Mouse (Mus musculus) liver (tissue): Measurements from ENCODE around the gene Klhl28.

Source experiments
- DNase-seq: peaks from one replicate; pipeline ENCODE4 v3.0.0-alpha.2; 2020; ENCODE audit warnings: mixed read lengths

The Klhl28 gene

DNA sequence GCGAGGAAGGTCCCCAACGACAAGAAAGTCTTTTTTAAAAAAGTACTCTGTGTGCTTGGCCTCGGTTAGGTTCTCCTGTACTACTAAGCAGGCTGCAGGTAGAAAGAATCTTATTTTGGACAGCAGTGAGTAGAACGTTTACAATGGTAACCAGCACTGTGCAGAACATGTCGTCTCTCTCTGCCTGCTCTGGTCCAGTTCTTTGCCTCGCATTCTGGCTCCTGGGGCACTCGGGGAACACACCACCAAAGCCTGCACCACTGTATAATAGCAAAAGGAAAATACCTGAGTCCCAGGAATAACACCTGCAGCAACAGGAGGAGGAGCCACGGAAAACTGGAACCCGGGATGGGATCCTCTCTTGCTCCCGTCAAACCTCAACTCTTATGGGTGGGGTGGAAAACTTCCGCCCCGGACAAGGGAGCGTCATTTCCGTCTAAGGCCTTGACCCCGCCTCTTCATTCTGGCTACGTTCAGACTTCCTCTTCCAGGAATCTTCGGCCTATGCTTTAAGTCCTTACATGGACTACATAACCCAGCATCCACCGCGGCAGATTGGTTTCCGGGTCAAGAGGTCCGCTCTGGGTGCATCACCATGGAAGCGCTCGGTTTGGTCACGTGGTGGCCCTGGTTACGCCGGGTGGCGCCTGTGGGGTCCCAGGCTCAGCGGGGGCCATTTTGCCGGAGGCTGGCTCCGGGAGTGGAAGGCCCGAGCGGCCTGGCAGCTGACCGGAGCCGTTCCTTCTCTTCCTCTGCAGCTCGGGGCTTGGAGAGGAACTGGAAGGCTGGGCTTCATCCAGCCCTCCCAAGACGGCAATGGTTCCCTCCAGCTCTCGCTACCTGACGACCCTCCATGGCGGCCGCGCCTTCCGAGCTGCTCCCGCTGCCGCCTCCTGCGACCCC is at the start of gene Klhl28, which contains the start of gene Togaram1:
Gene Klhl28 (minus strand): TSS at position 411 of the 903 bp plus-strand sequence.
Gene Togaram1 (plus strand): TSS at position 681 of the 903 bp plus-strand sequence.
- DNase-seq = peak; percentile 98

DNA sequence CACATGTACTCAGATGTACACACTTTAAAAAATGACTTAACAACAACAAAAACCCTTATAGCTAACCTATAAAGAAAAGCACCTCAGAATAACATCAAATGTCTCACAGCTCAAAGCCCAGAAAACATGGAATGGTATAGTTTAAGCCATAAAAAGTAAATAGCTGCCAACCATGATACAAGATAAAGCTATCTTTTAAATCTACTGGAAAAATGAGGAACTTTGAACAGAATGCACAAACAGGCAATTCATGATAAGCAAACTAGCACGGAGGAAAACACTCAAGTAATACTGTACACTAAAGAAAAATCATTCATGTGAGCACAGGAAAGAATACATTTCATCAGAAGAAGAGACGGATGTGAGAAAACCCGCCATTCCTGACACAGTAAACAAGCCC is 42.4 kb upstream of the Klhl28 start:
- no peak for DNase-seq

DNA sequence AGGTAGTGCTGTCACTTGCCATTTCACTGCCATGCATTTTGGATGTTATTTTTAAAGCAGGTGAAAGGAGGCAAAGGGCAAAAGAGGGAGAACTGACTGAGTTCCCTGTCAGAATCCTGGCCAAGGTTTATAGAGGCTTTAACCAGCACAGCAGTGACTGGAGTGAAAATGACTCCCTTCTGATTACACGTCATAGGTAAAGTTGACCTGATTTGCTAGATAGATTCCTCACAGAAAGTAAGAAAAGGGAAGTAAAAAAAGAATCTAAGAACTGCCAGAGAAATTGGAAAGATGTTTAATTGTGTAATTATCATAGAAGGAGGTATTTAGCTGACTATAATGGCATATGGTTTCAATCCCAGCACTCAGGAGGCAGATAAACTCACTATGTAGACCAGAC is 12.2 kb upstream of the Klhl28 start:
- DNase-seq = no peak

DNA sequence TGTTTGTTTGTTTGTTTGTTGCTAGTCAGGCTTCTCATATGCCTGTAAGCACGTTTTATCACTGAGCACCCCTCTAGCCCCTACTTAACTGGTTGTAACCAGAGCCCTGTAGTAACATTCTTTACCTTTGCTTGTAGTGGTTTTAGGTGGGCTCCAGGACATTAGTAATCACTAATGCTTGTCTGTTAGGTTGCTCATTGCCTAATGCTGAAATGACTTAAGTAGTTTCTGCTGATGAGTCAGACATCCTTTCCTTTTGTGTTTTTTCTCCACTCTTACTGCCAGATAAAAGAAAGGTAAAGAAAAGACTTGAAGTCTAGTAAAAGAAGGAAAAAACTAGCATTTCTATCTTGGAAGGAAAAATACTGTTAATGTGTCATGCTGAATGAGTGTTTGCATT is 10.9 kb upstream of the Klhl28 start:
- no peak for DNase-seq

DNA sequence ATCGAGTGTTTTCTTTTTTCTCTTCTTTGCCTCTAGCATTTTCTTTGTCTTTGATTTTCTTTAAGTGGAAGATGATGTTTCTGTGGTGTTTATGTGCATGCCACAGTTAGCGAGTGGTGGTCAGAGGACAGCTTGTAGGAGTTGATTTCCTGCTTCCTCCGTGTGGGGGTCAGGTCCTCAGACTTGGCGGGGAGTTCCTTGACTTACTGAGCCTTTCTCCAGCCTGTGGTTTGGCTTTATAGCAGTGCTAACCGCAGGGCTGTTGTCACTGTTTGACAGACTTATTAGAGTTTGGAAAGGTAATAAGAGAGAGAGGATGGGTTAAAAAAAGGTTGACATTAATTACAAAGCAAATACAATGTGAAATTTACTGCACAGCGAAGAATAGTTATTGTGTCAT is 10.2 kb upstream of the Klhl28 start:
- DNase-seq = peak; percentile 18

DNA sequence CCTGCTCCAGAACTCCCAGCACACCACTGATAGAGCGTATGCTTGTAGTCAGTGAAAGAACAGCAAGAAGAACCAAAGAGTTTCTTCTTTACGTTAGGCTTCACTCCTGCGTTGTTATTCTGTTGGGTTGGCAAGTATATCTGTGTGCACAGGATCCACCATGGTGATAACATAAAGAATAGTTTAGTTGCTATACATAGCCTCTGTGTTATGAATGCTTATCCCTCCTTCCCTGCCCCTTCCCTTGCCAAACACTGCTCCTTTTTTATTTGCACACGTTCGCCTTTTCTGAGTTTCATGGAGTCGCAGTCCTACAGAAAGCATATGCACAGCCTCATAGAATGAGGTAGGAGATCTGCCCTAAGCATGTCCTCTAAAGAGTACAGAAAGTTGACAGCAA is 6.7 kb upstream of the Klhl28 start:
- DNase-seq = no peak

DNA sequence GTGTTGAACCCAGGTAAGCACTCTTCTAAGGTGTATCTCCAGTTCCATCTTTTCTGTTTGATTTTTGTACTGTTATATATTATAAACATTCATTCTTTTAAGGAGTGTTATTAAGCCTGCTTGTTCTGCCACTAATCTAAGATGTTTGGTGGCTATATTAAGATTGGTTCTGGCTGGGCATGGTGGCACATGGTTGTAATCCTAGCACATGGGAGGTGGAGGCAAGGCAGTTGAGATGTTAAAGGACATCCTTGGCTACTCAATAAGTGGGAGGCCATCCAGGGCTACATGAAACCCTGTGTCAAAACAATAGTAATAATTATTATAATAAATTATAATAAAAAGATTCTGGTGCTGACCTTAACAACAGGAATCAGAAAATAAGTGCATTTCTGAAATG is 6.1 kb upstream of the Klhl28 start:
- no peak for DNase-seq

DNA sequence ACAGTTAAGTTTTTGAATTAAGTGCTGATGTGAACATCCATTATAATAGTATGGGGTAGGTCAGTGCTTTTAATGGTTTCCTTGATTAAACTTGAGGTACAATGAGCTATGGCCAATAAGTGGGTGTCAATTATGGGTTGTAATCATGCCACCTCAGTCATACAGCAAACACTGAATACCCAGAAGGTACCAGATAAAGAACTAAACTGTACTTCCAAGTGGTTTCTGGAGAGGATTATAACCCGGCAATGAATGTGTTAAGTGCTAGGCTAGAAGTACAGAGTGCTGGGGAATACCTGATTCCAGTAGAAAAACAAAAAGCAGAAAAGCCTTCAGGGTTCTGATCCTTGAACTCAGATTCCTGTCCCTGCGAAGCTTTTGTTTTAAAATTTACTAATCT is 2.7 kb upstream of the Klhl28 start:
- no peak for DNase-seq

DNA sequence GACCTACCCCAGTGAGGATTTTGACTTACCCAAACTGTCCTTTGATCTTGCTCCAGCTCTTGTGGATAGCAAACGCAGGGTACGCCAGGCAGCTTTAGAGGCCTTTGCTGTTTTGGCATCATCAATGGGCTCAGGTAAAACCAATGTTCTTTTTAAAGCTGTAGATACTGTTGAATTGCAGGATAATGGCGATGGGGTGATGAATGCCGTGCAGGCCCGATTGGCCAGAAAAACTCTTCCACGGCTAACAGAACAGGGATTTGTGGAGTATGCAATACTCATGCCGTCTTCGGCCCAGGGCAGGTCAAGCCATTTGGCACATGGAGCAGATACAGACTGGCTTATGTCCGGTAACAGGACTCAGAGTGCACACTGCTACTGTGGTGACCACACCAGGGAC is 2.1 kb upstream of the Klhl28 start:
- peak; percentile 21 for DNase-seq

DNA sequence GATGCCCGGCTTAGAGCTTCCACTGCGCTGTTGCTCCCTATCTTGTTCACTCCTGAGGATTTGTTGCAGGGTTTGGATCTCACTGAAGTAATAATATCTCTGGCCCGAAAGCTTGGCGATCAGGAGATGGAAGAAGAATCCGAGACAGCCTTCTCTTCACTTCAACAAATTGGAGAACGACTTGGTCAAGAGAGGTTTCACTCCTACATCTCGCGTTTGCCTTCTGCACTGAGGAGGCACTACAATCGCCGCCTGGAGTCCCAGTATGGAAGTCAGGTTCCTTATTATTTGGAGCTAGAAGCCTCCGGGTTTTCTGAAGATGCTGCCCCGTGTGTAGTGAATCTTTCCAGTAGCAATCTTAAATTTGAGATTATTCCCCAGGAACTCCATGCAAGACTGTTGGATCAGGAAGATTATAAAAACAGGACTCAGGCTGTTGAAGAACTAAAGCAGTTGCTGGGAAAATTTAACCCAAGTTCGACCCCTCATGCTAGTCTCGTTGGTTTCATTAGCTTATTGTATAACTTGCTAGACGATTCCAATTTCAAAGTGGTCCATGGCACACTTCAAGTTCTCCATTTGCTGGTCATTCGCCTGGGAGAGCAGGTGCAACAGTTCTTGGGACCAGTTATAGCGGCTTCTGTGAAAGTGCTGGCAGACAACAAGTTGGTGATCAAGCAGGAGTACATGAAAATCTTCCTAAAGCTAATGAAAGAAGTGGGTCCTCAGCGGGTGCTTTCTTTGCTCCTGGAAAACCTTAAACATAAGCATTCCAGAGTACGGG is 1.5 kb upstream of the Klhl28 start:
- peak; percentile 21 for DNase-seq

DNA sequence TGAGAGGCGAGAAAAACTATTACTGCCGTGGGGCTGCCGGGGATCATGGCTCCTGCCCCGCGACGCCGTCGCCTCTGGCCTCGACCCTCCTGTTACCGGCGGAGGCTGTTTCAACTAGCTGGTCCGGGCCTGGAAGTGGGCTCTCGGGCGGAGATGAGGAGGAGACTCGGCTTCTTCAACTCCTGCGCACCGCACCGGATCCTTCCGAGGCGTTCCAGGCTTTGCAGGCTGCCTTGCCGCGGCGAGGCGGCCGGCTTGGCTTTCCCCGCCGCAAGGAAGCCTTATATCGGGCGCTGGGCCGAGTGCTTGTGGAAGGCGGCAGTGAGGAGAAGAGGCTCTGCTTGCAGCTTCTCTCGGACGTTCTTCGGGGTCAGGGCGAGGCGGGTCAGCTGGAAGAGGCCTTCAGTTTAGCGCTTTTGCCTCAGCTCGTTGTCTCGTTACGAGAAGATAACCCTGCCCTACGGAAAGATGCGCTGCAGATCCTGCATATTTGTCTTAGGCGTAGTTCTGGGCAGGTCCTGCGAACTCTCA is 832 bp upstream of the Klhl28 start:
- DNase-seq = peak; percentile 51

DNA sequence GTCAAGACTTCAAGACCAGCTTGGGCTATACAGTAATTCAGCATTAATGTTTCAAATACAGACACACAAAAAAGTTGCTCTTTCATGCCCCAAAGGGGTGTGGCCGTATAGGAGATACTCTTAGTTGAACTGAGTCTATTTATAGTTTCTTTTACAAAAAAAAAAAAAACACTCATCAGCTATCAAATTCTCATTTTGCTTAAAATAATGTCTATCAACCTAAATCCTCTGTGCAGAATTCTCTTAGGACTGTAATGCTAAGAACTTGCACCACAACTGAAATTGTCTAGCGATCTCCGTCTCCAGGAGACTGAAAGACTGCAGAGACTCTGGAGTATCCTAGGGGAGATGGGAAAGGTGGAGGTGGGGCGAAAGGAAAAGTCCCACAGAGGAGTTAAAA is 774 bp downstream of the Klhl28 start:
- DNase-seq = no peak

DNA sequence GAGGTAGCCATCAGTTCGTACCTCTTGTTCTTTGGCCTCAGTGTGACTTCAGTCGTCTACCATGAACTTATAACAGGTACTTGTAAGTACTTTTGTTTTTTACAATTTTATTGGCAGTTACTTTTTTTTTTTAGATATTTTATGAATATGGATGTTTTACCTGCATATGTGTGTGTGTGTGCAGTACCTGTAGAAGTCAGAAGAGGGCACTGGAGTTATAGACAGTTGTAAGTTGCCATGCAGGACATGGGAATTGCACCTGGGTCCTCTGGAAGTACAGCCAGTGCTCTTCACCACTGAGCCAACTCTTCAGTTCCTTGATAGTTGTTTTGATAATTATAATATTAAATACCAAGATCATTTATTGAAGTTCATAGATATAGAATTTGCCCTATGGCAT is 27.8 kb downstream of the Klhl28 start:
- peak; percentile 8 for DNase-seq

DNA sequence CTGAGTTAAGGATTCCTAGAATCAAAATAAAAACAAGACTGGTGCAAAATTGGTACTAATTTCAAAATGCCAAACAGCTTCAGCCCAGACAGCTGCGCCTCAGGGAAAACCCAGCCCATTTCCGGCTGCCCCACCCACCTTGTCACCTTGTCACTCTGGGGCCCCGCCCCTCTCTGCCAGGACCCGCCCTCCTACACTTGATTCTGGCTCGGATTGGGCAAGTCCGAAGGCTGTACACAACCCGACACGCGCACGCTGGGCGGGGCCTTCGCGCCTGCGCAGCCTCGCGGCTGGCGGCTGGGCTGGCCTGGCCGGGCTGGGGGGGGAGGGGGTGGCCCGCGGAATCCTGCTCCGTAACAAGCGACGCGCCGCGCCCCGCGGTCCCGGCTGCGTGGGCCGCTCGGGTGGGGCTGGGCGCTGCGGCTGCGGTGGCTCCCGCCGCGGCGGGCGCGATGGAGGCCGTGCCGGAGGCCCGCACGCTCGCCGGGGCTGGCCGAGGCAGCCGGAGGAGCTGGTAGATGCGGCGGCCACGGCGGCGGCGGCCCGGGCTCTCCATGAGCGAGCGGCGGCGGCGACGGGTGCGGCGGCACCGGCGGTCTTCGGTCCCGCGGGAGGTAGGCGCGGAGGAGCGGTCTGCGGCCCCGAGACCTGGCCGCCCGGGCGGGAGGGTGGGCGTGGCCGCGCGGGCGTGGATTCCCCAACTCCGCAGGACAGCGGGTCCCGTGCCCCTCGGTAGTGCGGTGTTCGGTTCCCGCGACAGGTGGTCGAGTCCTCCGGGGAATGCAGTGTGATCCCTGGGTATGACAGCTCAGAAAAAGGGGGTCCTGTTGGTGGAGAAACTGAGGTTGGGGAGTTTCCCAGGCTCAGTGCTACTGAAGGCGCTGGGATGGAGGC is 47.5 kb downstream of the Klhl28 start, which contains the start of gene Gm527:
Gene Gm527 (plus strand): TSS at position 329 of the 894 bp plus-strand sequence.
- DNase-seq = peak; percentile 98

DNA sequence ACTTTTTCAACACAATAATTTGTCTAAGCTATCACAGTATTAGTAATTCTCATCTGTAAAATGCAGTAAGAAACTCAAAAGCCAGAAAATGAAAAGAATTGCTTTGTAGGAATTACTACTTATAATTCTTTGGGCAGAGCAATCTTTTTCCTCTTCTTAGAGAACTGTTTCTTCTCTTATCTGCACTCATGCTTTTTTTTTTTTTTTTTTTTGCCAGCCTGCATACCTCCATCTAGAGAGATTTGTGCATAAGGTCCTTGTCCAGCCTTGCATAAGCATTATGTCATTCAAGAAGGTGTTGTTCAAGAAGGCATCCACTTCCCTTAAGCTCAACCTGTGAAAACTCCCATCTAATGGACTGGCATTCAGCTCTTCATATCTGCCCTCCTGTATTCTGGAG is 48.6 kb downstream of the Klhl28 start:
- no peak for DNase-seq

DNA sequence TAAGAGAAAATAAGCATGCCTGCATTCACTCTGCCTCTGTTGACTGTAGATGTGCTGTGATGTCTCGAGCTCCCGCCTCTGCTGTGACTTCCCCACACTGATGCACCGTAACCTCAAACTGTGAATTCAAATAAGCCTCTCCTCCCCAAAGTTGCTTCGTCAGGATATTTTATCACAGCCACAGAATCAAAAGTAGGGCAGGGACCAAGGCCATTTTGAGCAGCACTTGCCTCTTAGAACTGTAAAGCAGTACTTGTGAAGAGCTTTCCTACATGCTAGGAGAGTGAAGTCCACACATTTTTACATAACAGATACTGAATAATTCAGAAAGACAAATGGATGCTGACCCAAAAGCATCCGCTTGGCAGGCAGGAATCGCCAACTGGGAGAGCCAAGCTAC is 52.3 kb downstream of the Klhl28 start:
- no peak for DNase-seq

DNA sequence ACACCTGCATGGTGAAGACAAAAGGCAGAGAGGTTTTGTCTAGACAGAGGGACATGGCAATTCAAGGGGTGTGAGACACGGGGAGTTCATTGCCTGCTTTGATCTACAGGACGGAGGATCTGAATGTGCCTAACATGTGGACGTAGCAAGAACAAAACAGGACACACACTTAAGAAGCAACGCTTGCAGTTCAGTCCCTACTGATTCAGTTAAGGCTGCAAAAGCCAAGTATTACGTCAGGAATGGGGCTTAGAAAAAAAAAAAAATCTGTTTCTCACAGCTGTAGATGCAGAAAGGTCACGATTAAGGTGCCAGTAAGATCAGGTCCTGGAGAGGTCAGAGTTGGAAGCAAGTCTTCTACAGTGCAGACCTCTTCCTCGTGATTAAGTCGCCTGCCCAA is 62.1 kb downstream of the Klhl28 start:
- DNase-seq = no peak

DNA sequence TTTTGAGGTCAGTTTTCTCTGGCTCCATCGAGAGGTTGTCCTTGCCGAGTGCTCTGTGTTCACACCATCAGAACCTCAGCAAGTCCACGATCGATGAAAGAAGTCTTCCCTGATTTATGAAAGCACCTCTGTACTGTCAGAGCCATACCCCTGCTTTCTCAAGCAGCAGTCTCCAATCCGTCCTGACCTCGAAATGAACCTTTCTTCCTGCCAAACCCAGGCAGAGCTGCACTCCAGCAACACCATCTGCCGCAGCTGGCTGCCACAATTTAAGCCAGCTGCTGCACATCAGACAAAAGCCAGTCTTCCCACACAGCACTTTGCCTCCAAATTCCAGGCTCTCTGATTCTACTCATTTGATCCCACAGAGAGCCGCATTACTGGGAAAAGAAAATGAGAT is 62.8 kb downstream of the Klhl28 start:
- DNase-seq = peak; percentile 20

DNA sequence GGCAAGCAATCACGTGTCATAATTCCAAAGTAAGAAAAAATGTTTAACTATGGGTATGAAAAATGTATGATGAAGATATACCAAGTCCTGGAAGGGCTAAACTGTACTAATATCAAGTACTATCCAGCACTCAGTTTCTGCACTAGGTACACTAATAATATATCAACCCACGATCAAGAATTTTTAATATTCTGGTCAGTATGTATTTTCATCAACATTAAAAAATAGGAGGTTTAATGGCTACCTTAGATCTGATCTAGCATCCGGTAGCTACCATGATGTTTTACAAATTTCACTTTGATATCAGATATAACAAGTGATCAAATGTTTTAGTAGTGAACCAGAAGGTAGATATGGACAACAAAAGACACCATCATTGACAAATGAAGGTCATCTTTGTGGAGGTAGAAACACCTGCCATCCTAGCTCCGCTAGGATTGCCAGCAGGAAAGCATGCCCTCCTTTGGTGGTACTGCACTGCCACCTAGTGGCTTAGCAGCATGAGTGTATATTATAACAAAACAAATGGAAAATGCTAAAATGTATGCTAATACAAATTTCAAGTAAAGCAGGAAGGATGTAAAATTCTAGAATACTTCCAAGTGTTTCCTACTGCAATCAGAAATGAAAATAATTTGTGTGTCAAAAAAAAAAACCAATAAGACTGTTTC is 68.1 kb downstream of the Klhl28 start:
- DNase-seq = peak; percentile 62
